Comparison of ENCODE assay signal across 8 mouse cellular contexts in genomic region chr5:146230864-146231654, GRCm38 (mm10). TPM values are rescaled to one million over a fixed set of nuclear protein-coding genes. Genes with fewer than 3 reads are reported as not detected.
DNase-seq lines count a peak whose midpoint lies in the region; ATAC-seq lines count a peak whose summit lies in the region.

Cdk8 (plus strand) TSS chr5:146231230.

- peaks cover 32% of the 10 kb centered on the region for H3K4me1 ChIP-seq in hindbrain, embryonic 15.5 days (replicated peaks)

- no peaks in the 10 kb centered on the region for H3K36me3 ChIP-seq in hindbrain, embryonic 15.5 days

- H3K4me3 ChIP-seq in hindbrain, embryonic 15.5 days = peak within 1 kb of the TSS; percentile 68

- peak within 1 kb of the TSS; percentile 98 for H3K27ac ChIP-seq in hindbrain, embryonic 15.5 days (replicated peaks)

- H3K4me2 ChIP-seq in hindbrain, embryonic 15.5 days = peak within 1 kb of the TSS; percentile 73

- no peaks in the 10 kb centered on the region for H3K9me3 ChIP-seq in hindbrain, embryonic 15.5 days

- no peaks in the 10 kb centered on the region for H3K27me3 ChIP-seq in hindbrain, embryonic 15.5 days

- peak within 1 kb of the TSS; percentile 68 for H3K9ac ChIP-seq in hindbrain, embryonic 15.5 days

- peak; percentile 86 for DNase-seq in T-cell, adult 2 months (ENCODE audit: low spot score)
- DNase-seq in cerebellum, postnatal 36 days = peak; percentile 94 to 96
- peak; percentile 92 to 95 for DNase-seq in frontal cortex, postnatal 36 days (ENCODE audit: low spot score in 2 of 2)
- DNase-seq in left cerebral cortex, adult 11 months (ENCODE audit: low spot score) = peak; percentile 85
- DNase-seq in lung, postnatal 4 days = peak; percentile 94 to 96
- peak; percentile 89 for DNase-seq in retina, postnatal 7 days (ENCODE audit: low read depth, low spot score)
- peak; percentile 86 for DNase-seq in urinary bladder, adult 2 months (ENCODE audit: low spot score)

- WGBS in hindbrain, embryonic 15.5 days = under 1% methylated on average over 92 of the region's 102 CpGs

- ATAC-seq in hindbrain, embryonic 15.5 days (ENCODE audit: low FRiP score, low read depth) = peak; percentile 94

RNA-seq across cellular contexts. Expression of gene Cdk8, which starts in this region (rescaled TPM):
- 19.2 and 20.7 TPM in 2 replicates for polyA plus RNA-seq in hindbrain, embryonic 15.5 days (2015; fragmentation: Nextera tagmentation; extraction: Ambion mirVana)
- 66.2 and 67.9 TPM in 2 replicates for polyA plus RNA-seq in urinary bladder, adult 2 months (2012; rRNA removed)

Comparison
In these comparisons a context has a peak if more than half of its experiments do, and no peak if none do; other contexts are left out.
1. Peak in every context shown above with its lines: DNase-seq, ATAC-seq, H3K4me3 ChIP-seq and H3K27ac ChIP-seq.